Mouse (Mus musculus) liver, adult (tissue): ENCODE data around the gene 9930111J21Rik1.
"Not testable (repeated sequence)": the region's sequence is repeated elsewhere in the genome, so short reads cannot be mapped to it uniquely, and the experiment has no call there.

Experiments used
- GATA4 ChIP-seq: IDR thresholded peaks from 2 replicates; pipeline ENCODE4 v1.6.1; 2014; ENCODE audit warnings: mild to moderate bottlenecking, low read length; ENCODE audit not compliant: insufficient replicate concordance

Gene 9930111J21Rik1

DNA sequence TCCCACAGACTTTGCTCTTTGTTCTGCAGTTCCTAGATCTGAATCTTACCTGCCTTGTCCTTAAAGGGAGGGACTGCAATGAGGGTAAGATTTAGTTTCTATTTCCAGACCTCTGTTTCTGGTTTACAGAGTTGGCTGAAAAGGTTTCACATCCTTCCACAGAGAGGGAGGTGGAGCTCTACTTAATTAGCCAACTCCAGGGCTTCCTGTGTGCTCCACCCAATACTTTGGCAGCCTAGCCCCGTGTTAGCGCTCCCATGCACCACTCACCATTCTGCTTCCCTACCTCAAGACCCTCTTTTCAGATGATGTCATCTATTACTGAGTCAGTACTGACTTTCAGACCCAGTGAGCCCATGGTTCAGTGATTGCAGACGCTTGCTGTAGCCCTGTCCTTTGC, at the start of gene 9930111J21Rik1:
9930111J21Rik1 (minus strand) TSS at position 148 of the 400 bp plus-strand sequence.
- not testable (repeated sequence) for TF ChIP-seq GATA4

- not testable (repeated sequence) for TF ChIP-seq GATA4
Measured at GRCm38 (mm10) chr11:48994018-48994417, 14.8 kb upstream of the 9930111J21Rik1 start, which contains the start of gene Tgtp1. Gene Tgtp1, minus strand, starts transcription at chr11:48994172.

DNA sequence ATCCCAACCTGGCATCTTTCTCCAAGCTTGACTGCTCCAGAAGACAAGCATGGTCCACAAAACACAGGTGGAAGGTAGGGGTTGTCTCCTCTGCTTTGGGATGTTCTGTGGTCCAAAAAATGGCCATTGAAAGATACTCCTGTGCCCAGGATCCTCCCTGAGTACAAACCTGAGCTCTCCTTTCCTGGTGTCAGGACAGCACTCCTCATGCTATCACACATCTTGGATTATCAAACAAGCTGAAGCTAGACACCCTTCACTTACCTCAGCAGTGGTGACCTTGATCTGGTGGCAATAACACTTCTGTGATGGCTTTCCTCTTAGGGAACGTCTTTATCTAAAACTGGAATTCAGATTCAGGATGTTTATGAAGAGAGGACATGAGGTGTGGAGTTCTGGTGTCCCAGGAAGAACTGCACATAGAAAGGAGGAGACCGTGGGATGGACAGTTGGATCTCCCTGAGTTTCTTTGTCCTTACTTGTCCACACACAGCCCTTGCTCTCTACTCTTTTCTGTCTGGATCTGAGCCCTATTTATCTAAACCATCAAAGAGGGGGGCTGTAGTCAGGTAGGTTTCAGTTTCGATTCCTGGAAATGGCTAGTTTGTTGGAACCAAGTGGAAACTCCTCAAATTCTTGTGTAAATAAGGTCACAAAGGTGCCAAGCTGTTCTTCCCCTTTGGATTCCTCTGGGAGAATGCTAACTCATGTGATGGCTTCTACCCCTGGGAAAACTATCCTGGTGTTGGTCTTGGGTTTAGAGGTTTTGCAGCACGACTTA, 12.7 kb upstream of the 9930111J21Rik1 start, which contains the start of gene Gm12185:
Gm12185 (minus strand) TSS at position 487 of the 781 bp plus-strand sequence.
- not testable (repeated sequence) for TF ChIP-seq GATA4

DNA sequence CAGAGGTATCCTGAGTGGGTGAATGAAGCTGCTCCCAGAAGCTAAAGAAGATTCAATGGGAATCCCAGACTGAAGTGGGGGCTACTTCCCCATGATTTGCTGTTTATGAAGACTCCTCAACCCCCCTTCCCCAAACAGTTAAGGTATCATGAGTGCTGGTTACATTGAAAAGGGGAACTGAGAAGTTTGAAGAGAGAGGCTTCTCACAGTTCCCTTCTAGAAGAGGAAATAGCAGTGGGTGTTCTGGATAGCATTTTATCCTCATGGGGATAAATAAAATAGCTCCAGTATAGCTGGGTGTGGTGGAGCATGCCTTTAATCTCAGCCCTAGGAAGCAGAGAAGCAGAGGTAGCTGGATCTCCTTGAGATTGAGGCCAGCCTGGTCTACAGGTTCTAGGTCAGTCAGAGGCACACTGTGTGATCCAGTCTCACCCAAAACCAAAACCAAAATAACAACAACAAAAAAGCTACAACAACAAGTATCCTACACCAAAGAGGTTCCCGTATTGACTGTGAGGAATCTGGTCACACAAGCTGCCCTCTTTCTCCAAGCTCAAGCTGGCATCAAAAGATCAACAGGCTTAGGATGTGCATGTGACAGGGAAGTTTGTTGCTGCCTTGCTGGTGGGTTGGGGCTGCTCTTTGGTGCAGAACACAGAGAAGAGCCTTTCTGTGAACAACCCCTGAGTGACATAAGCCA, 808 bp downstream of the 9930111J21Rik1 start, which contains the start of gene Olfr56:
Olfr56 (plus strand) TSS at position 650 of the 700 bp plus-strand sequence.
- TF ChIP-seq GATA4 = not testable (repeated sequence)

GRCm38 (mm10) chr11:48946090-48946489, 33.1 kb downstream of the 9930111J21Rik1 start, which contains the start of gene Psme2b:
Gene Psme2b, minus strand, starts transcription at chr11:48946190.
- not testable (repeated sequence) for TF ChIP-seq GATA4

DNA sequence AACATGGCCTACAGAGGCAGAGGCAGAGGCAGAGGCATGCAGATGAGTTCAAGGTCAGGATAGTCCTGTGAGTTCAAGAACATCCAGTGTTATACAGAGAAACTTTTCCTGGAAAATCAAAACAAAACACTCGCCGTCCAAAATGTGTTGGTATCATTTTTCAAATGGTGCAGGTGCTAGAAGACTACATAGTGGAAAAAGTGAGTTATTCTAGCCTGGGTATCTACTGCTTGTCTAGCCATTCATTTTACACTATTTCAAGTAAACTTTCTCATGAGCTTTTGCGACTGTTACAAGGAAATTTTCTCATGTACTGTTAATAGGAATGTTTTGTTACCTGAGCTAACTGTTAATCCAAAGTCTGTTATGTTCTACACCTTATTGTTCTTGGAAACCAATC, 60.8 kb downstream of the 9930111J21Rik1 start:
- TF ChIP-seq GATA4 = no peak

DNA sequence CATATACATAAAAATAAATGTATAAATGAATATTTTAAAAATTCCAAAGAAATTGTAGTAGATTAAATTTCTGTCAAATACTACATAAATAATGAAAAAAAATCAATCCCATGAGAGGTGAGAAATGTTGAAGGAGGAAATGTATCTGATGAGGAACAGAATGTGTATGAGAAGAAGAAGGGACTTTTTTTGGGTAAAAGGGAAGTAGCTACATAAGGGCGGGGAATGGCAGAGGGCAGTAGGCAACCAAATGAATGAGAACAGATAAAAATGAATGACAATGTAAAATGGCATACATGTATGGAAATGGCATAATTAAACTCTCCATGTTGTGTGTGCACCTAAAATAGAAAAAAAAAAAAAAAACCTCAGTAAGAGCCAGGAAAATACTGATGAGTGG, 65.6 kb downstream of the 9930111J21Rik1 start:
- TF ChIP-seq GATA4 = no peak

GRCm38 (mm10) chr11:48908459-48908858, 70.7 kb downstream of the 9930111J21Rik1 start:
- TF ChIP-seq GATA4 = no peak

- no peak for TF ChIP-seq GATA4
Measured at GRCm38 (mm10) chr11:48902021-48902420, 77.2 kb downstream of the 9930111J21Rik1 start, which contains the start of gene Gm5431. Gene Gm5431, minus strand, starts transcription at chr11:48902214.

GRCm38 (mm10) chr11:48898812-48899431, 80.3 kb downstream of the 9930111J21Rik1 start:
- TF ChIP-seq GATA4 = no peak
